Mouse (Mus musculus) heart, embryonic 16.5 days (tissue): ENCODE data around the gene Dgki. TPM values are rescaled to one million over a fixed set of nuclear protein-coding genes. Genes with fewer than 3 reads are reported as not detected.

Experiments used
- ATAC-seq: fragments of 200-750 bp; cut with Nextera tagmentation; replicated peaks from 2 replicates; pipeline ENCODE4 v1.8.0; 2017; ENCODE audit warnings: moderate number of reproducible peaks; ENCODE audit not compliant: insufficient read depth, low FRiP score; ENCODE audit errors: extremely low read depth
- H3K27ac ChIP-seq: fragments of 300-500 bp; sonication (generic); 2 replicates; pipeline ENCODE4 v1.5.1; 2014; ENCODE audit warnings: mild to moderate bottlenecking, low read length, control low read depth, moderate library complexity
- H3K27me3 ChIP-seq: fragments of 300-500 bp; sonication (generic); 2 replicates; pipeline ENCODE4 v1.6.1; 2014; ENCODE audit warnings: low read length, mixed read lengths; ENCODE audit not compliant: control insufficient read depth, insufficient read depth
- H3K36me3 ChIP-seq: fragments of 300-500 bp; sonication (generic); 2 replicates; pipeline ENCODE4 v1.6.1; 2014; ENCODE audit not compliant: control insufficient read depth, insufficient read depth
- H3K4me1 ChIP-seq: fragments of 300-500 bp; sonication (generic); 2 replicates; pipeline ENCODE4 v1.6.1; 2014; ENCODE audit warnings: low read length, mixed read lengths; ENCODE audit not compliant: control insufficient read depth, insufficient read depth
- H3K4me2 ChIP-seq: fragments of 300-500 bp; sonication (generic); 2 replicates; pipeline ENCODE4 v1.6.1; 2014; ENCODE audit warnings: low read depth, mild to moderate bottlenecking, control low read depth, low read length
- H3K4me3 ChIP-seq: fragments of 300-500 bp; sonication (generic); 2 replicates; pipeline ENCODE4 v1.5.1; 2014; ENCODE audit warnings: mild to moderate bottlenecking, control low read depth, low read length
- H3K9ac ChIP-seq: fragments of 300-500 bp; sonication (generic); 2 replicates; pipeline ENCODE4 v1.6.1; 2014; ENCODE audit warnings: low read length, control low read depth
- H3K9me3 ChIP-seq: fragments of 300-500 bp; sonication (generic); replicated peaks from 2 replicates; pipeline ENCODE4 v1.6.1; 2016; ENCODE audit warnings: low read length; ENCODE audit not compliant: control insufficient read depth
- WGBS: fragments of 180-500 bp; shearing (Covaris S2); extraction: QIAGEN DNeasy Blood & Tissue Kit; methylation state at CpG from one replicate; pipeline ENCODE4 v1.1.7; 2014; 5-methylcytosine and 5-hydroxymethylcytosine counted together
- polyA plus RNA-seq: library from polyadenylated mRNA; unstranded; fragments of >200 nt; fragmentation: Nextera tagmentation; extraction: Ambion mirVana; gene quantifications from 2 replicates; pipeline ENCODE4 v1.2.1, GENCODE M21; 2015

Dgki gene
- polyA plus RNA-seq, 1 experiment from 2014 or later: 0.47 TPM

- Histone ChIP-seq H3K9me3 (no peaks in the 10 kb centered on the region), H3K4me1 (no peaks in the 10 kb centered on the region), H3K27me3 (no peaks in the 10 kb centered on the region), H3K4me2 (no peak overlapping the region), H3K36me3 (no peaks in the 10 kb centered on the region), H3K9ac (no peak overlapping the region), H3K27ac (no peak overlapping the region), H3K4me3 (no peak overlapping the region)
- ATAC-seq: no peak
- 73% methylated on average over 12 of the region's 12 CpGs for WGBS
Observed at GRCm38 (mm10) chr6:37171149-37171832, 128.7 kb downstream of the Dgki start.

GRCm38 (mm10) chr6:37158880-37159279 is 141.1 kb downstream of the Dgki start:
- WGBS: 73% methylated on average over 3 of the region's 3 CpGs
- no peaks in the 10 kb centered on the region for H3K27me3 ChIP-seq
- no peak overlapping the region for H3K9ac ChIP-seq
- no peak for ATAC-seq
- no peaks in the 10 kb centered on the region for H3K4me1 ChIP-seq
- no peaks in the 10 kb centered on the region for H3K9me3 ChIP-seq
- H3K4me2 ChIP-seq: no peak overlapping the region
- no peaks in the 10 kb centered on the region for H3K36me3 ChIP-seq
- no peak overlapping the region for H3K4me3 ChIP-seq
- H3K27ac ChIP-seq: no peak overlapping the region

GRCm38 (mm10) chr6:37154051-37154450 is 145.9 kb downstream of the Dgki start:
- H3K9me3 ChIP-seq: no peaks in the 10 kb centered on the region
- ATAC-seq: no peak
- 74% methylated on average over 1 of the region's 1 CpGs for WGBS
- no peak overlapping the region for H3K4me2 ChIP-seq
- H3K27ac ChIP-seq: no peak overlapping the region
- H3K36me3 ChIP-seq: no peaks in the 10 kb centered on the region
- H3K4me3 ChIP-seq: no peak overlapping the region
- H3K27me3 ChIP-seq: no peaks in the 10 kb centered on the region
- no peaks in the 10 kb centered on the region for H3K4me1 ChIP-seq
- no peak overlapping the region for H3K9ac ChIP-seq

- WGBS: 79% methylated on average over 2 of the region's 2 CpGs
- Histone ChIP-seq H3K9ac (no peak overlapping the region), H3K36me3 (no peaks in the 10 kb centered on the region), H3K4me3 (no peak overlapping the region), H3K27me3 (no peaks in the 10 kb centered on the region), H3K27ac (no peak overlapping the region), H3K9me3 (no peaks in the 10 kb centered on the region), H3K4me2 (no peak overlapping the region), H3K4me1 (no peaks in the 10 kb centered on the region)
- no peak for ATAC-seq
Observed at GRCm38 (mm10) chr6:37150483-37150882, 149.5 kb downstream of the Dgki start.

- no peaks in the 10 kb centered on the region for H3K36me3 ChIP-seq
- H3K27me3 ChIP-seq: no peaks in the 10 kb centered on the region
- no peaks in the 10 kb centered on the region for H3K9me3 ChIP-seq
- H3K4me3 ChIP-seq: no peak overlapping the region
- H3K4me2 ChIP-seq: no peak overlapping the region
- H3K9ac ChIP-seq: no peak overlapping the region
- H3K4me1 ChIP-seq: no peaks in the 10 kb centered on the region
- no peak overlapping the region for H3K27ac ChIP-seq
- 73% methylated on average over 4 of the region's 4 CpGs for WGBS
- no peak for ATAC-seq
Observed at GRCm38 (mm10) chr6:37150038-37150437, 149.9 kb downstream of the Dgki start.

- Histone ChIP-seq H3K27me3 (no peaks in the 10 kb centered on the region), H3K4me2 (no peak overlapping the region), H3K9me3 (no peaks in the 10 kb centered on the region), H3K4me3 (no peak overlapping the region), H3K36me3 (no peaks in the 10 kb centered on the region), H3K9ac (no peak overlapping the region), H3K4me1 (peaks cover 5% of the 10 kb centered on the region), H3K27ac (no peak overlapping the region)
- ATAC-seq: no peak
- WGBS: 84% methylated on average over 6 of the region's 6 CpGs
Observed at GRCm38 (mm10) chr6:37149196-37149595, 150.8 kb downstream of the Dgki start.

GRCm38 (mm10) chr6:37147431-37148022 is 152.5 kb downstream of the Dgki start:
- H3K27me3 ChIP-seq: no peaks in the 10 kb centered on the region
- H3K4me3 ChIP-seq: no peak overlapping the region
- 96% methylated on average over 4 of the region's 4 CpGs for WGBS
- peaks cover 20% of the 10 kb centered on the region for H3K4me1 ChIP-seq
- H3K27ac ChIP-seq: no peak overlapping the region
- H3K9me3 ChIP-seq: no peaks in the 10 kb centered on the region
- H3K36me3 ChIP-seq: no peaks in the 10 kb centered on the region
- ATAC-seq: no peak
- H3K4me2 ChIP-seq: no peak overlapping the region
- no peak overlapping the region for H3K9ac ChIP-seq

GRCm38 (mm10) chr6:37143867-37144163 is 156.2 kb downstream of the Dgki start:
- H3K4me3 ChIP-seq: no peak overlapping the region
- 0 out of 2 replicates have a peak overlapping the region, but pooled peaks have one; percentile 28 for H3K4me2 ChIP-seq
- 20% methylated on average over 4 of the region's 4 CpGs for WGBS
- no peak overlapping the region for H3K9ac ChIP-seq
- H3K27me3 ChIP-seq: no peaks in the 10 kb centered on the region
- peak overlapping the region; percentile 66 for H3K27ac ChIP-seq
- H3K4me1 ChIP-seq: peaks cover 20% of the 10 kb centered on the region
- H3K9me3 ChIP-seq: no peaks in the 10 kb centered on the region
- H3K36me3 ChIP-seq: no peaks in the 10 kb centered on the region
- peak; percentile 81 for ATAC-seq

GRCm38 (mm10) chr6:37142991-37143866 is 156.8 kb downstream of the Dgki start:
- 59% methylated on average over 11 of the region's 11 CpGs for WGBS
- peaks cover 20% of the 10 kb centered on the region for H3K4me1 ChIP-seq
- ATAC-seq: peak; percentile 58; the same call in 1 of the 2 replicates
- no peak overlapping the region for H3K4me3 ChIP-seq
- H3K9me3 ChIP-seq: no peaks in the 10 kb centered on the region
- H3K4me2 ChIP-seq: 0 out of 2 replicates have a peak overlapping the region, but pooled peaks have one; percentile 28
- H3K27me3 ChIP-seq: no peaks in the 10 kb centered on the region
- H3K36me3 ChIP-seq: no peaks in the 10 kb centered on the region
- peak overlapping the region; percentile 66 for H3K27ac ChIP-seq
- no peak overlapping the region for H3K9ac ChIP-seq
